Mouse (Mus musculus): ENCODE measurements at regions not wholly inside any gene's neighbourhood (a gene's known extent, or its start where the extent isn't known, plus 50 kb on each side); places are given as distances from the start of the nearest gene placed in this dataset.
A peak's percentile ranks its signal among the peaks of the same experiment; 100 is the strongest.

GRCm38 (mm10) chr8:115425360-115425759, 282.2 kb downstream of the Maf start:
- no peak for DNase-seq

GRCm38 (mm10) chr8:115423682-115424081, 283.9 kb downstream of the Maf start:
- no peak for DNase-seq

- DNase-seq = no peak
Measured at GRCm38 (mm10) chr8:115423056-115423455, 284.5 kb downstream of the Maf start.

GRCm38 (mm10) chr8:115420536-115420935, 287.1 kb downstream of the Maf start:
- no peak for DNase-seq

GRCm38 (mm10) chr8:115420131-115420530, 287.5 kb downstream of the Maf start:
- DNase-seq = no peak

GRCm38 (mm10) chr8:115418056-115418455, 289.5 kb downstream of the Maf start:
- DNase-seq = no peak

- DNase-seq = no peak
Measured at GRCm38 (mm10) chr8:115414061-115414473, 293.5 kb downstream of the Maf start.

GRCm38 (mm10) chr8:115411756-115412155, 295.8 kb downstream of the Maf start:
- DNase-seq = no peak

GRCm38 (mm10) chr8:115411061-115411460, 296.5 kb downstream of the Maf start:
- DNase-seq = no peak

GRCm38 (mm10) chr8:115410191-115410590, 297.4 kb downstream of the Maf start:
- no peak for DNase-seq

- DNase-seq = no peak
Measured at GRCm38 (mm10) chr8:115407535-115407934, 300.1 kb downstream of the Maf start.

GRCm38 (mm10) chr8:115403601-115404000, 304.0 kb downstream of the Maf start:
- DNase-seq = no peak

- peak; percentile 44 for DNase-seq
Measured at GRCm38 (mm10) chr8:115402471-115403197, 305.0 kb downstream of the Maf start.

Data from kidney, adult 9 months (tissue).